Mouse (Mus musculus): ENCODE measurements around the gene Saa3. TPM values are rescaled to one million over a fixed set of nuclear protein-coding genes. Genes with fewer than 3 reads are reported as not detected.

Saa3 gene
- 0.75 and 1.3 TPM in 2 replicates for polyA plus RNA-seq (2015; fragmentation: Nextera tagmentation; extraction: Ambion mirVana)

DNA sequence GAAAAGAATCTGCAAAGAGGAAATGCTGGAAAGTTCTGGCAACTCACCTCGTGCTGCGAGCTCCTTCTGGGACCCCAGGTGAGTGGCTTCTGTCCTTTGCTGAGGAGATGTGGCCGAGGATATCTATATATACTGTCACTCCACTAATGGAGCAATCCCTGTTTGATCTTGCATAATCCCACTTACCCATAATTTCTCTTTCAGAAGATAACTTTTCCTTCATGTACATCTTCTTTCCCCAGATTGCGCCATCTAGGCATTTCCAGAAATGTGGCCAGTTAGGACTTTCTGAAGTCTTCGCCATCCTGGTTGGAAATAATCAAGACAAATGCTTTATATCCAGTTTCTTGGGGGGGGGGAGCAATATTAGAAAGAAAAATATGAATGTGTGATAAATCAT, at the start of gene Saa3:
Saa3 (minus strand) TSS at position 101 of the 400 bp plus-strand sequence.

DNA sequence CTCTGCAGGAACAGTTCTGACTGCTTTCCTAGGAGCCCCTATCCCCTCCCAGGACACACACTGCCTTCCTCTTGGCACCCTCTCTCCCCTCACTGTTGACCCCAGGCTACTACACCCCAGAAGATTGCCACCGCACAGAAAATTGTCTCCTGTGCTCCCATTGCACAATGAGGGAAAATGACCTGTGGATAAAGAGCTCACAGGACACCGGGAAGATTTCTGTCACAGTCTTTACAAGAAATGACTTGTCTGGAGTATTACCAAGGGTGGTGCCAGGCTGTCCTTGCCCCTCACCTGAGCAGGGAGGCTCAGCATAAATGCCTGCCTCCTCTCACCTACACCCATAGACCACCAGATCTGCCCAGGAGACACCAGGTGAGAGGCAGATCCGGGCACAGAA, 36.0 kb upstream of the Saa3 start, which contains the start of gene Saa2:
Saa2 (plus strand) TSS at position 301 of the 400 bp plus-strand sequence.

GRCm38 (mm10) chr7:46742880-46743279, 27.4 kb upstream of the Saa3 start, which contains the start of gene Saa1:
Gene Saa1, minus strand, starts transcription at chr7:46742980.

GRCm38 (mm10) chr7:46732458-46732857, 17.0 kb upstream of the Saa3 start, which contains the start of gene Saa4:
Gene Saa4, minus strand, starts transcription at chr7:46732603.

DNA sequence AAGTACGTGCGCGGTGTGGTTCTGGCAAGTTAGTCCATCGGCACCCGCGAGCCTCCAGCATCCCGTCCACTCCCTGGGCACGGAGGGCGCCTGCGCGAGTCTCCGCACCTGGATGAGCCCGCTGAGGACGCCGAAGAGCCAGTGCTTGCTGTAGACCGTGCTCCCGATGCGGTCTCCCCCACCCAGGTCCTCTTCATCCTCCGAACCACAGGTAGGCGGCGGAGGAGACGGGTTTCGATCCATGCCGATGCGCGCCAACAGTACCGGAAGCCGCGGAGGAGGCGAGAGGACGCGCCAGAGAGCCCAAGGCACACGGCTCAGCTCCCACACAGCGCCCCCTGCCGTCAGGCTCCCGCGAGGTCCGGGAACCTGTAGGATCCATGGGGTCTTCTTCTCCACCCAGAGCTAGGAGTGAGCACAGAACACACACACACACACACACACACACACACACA, 5.1 kb downstream of the Saa3 start, which contains the start of gene Saal1:
Saal1 (minus strand) TSS at position 291 of the 455 bp plus-strand sequence.

GRCm38 (mm10) chr7:46672160-46672672, 43.3 kb downstream of the Saa3 start, which contains the start of gene Tph1:
Gene Tph1, minus strand, starts transcription at chr7:46672537.

Other genes starting within 250 kb of the Saa3 start
- gene Sergef, start 75.9 kb downstream of the Saa3 start, polyA plus RNA-seq (2015; fragmentation: Nextera tagmentation; extraction: Ambion mirVana), result 6.3 and 9.4 TPM in 2 replicates
- 2.8 and 7.1 TPM in 2 replicates for gene Tph1, start 43.2 kb downstream of the Saa3 start, polyA plus RNA-seq (2015; fragmentation: Nextera tagmentation; extraction: Ambion mirVana)
- 15.8 and 16.1 TPM in 2 replicates for gene Saal1, start 5.0 kb downstream of the Saa3 start, polyA plus RNA-seq (2015; fragmentation: Nextera tagmentation; extraction: Ambion mirVana)
- not detected in 2 replicates for gene Saa4, start 16.9 kb upstream of the Saa3 start, polyA plus RNA-seq (2015; fragmentation: Nextera tagmentation; extraction: Ambion mirVana)
- not detected in 2 replicates for gene Saa1, start 27.3 kb upstream of the Saa3 start, polyA plus RNA-seq (2015; fragmentation: Nextera tagmentation; extraction: Ambion mirVana)
- gene Saa2, start 36.1 kb upstream of the Saa3 start, polyA plus RNA-seq (2015; fragmentation: Nextera tagmentation; extraction: Ambion mirVana), result not detected in 2 replicates
- gene Hps5, start 80.4 kb upstream of the Saa3 start, polyA plus RNA-seq (2015; fragmentation: Nextera tagmentation; extraction: Ambion mirVana), result 6.0 and 7.1 TPM in 2 replicates
- gene Gtf2h1, start 80.4 kb upstream of the Saa3 start, polyA plus RNA-seq (2015; fragmentation: Nextera tagmentation; extraction: Ambion mirVana), result 30.5 and 31.4 TPM in 2 replicates
- gene Ldha, start 125.8 kb upstream of the Saa3 start, polyA plus RNA-seq (2015; fragmentation: Nextera tagmentation; extraction: Ambion mirVana), result 663 and 670 TPM in 2 replicates
- gene Ldhc, start 145.5 kb upstream of the Saa3 start, polyA plus RNA-seq (2015; fragmentation: Nextera tagmentation; extraction: Ambion mirVana), result 0.54 and 0.59 TPM in 2 replicates
- gene Tsg101, start 204.3 kb upstream of the Saa3 start, polyA plus RNA-seq (2015; fragmentation: Nextera tagmentation; extraction: Ambion mirVana), result 62.8 and 65.5 TPM in 2 replicates
- gene Uevld, start 242.8 kb upstream of the Saa3 start, polyA plus RNA-seq (2015; fragmentation: Nextera tagmentation; extraction: Ambion mirVana), result 5.1 and 5.6 TPM in 2 replicates